Mouse (Mus musculus) fibroblast of lung, adult 2 months (primary cell): Measurements from ENCODE around the gene Pdcd2l.

Source experiments
- DNase-seq: peaks from one replicate; pipeline ENCODE4 v3.0.0-alpha.2; 2011; ENCODE audit warnings: low read depth

The Pdcd2l gene

GRCm38 (mm10) chr7:34139493-34139892 lies 57.0 kb downstream of the Pdcd2l start:
- no peak for DNase-seq
